Mouse (Mus musculus) adrenal gland, adult (tissue): ENCODE data around the gene Chst3.

Source experiments
- DNase-seq, 2 experiments: peaks; one replicate each; pipeline ENCODE4 v3.0.0; 2022 to 2023; ENCODE audit warnings: low spot score in 1 of 2; ENCODE audit not compliant: inconsistent age in 2 of 2

The Chst3 gene

GRCm38 (mm10) chr10:60218591-60219499 is at the start of gene Chst3:
Chst3 (minus strand) TSS chr10:60219260.
- DNase-seq, result peak; percentile 51 to 74

GRCm38 (mm10) chr10:60268738-60269137 is 49.7 kb upstream of the Chst3 start:
- DNase-seq, result peak in 1 of 2 experiments; percentile 36

DNA sequence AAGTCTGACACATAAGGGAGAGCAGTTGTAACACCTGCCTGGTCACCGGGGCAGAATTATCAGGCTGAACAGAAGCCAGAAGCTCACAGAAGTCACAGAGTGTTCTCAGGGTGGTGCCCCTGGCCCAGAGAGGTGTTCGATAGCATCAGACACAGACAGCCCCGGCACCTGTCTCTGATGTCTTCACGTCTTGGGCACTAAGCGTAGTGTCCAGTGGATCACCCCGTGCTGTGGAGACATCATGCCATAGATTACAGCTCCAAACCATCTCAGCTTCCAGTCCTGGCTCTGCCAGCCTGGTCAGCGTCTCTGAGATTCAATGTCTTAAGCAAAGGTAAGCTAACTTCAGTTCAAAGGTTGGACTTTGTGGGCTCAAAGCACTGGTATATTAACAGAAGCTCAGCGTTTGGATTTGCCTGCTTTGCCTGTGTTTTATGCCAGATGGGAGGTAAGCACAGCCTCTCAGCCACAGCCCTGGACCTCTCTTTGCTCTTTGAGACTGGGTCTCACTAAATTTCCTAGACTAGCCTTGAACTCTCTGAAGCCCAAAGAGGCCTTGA is 47.9 kb upstream of the Chst3 start:
- DNase-seq, result peak in 1 of 2 experiments; percentile 40

GRCm38 (mm10) chr10:60265252-60265651 is 46.2 kb upstream of the Chst3 start:
- peak in 1 of 2 experiments; percentile 78 for DNase-seq

DNA sequence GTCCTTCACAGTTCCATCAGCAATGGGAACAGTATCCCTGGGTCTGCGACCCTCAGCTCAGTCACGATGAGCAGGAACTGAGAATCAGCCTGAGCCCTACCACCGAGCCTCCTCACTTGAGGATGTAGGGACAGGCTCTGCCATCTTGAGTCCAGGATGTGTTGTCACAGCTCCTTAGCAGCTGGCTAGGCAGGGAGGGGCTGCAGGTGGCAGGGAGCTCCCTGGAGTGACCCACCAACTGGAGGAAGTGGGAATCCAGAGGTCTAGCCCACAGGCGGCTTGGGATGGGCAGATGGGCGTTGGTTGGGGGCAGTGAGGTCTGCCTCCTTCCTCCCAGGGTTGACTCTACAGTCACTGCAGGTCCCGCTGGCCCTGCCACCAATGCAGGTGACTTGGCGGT is 44.3 kb upstream of the Chst3 start:
- peak in 1 of 2 experiments; percentile 43 for DNase-seq

GRCm38 (mm10) chr10:60262386-60262785 is 43.3 kb upstream of the Chst3 start:
- peak; percentile 97 for DNase-seq

- peak in 1 of 2 experiments; percentile 53 for DNase-seq
Observed at GRCm38 (mm10) chr10:60261530-60261929, 42.5 kb upstream of the Chst3 start.

DNA sequence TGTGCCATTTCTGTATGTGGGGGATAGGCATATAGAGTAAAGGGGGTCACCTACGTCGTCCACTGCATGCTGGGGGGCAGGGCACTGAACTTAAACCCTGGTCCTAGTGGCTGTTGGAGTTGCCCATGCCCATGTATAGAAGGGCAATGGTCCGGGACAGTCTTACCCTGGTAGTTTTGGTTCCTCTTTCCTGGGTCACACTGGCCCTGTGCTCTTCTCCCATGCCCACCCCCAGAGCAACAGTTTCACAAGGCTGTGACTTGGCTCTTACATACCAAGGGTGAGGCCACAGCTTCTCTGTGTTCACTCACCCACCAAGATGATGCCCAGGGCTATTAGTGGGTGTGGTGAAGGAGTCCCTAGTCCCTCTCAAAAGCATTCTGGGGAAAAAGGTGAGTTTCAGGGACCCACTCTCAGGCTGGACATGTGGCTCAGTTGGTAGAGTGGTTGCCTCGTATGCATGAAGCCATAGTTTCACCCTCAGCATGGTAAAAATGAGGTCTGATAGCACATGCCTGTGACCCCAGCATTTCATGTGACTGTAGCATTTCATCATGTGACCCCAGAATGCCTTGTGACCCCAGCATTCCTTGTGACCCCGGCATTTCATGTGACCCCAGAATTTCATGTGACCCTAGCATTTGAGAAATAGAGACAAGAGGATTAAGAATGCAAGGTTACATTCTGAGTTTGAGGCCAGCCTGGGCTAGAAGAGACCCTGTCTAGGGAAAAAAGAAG is 41.7 kb upstream of the Chst3 start:
- DNase-seq, result peak in 1 of 2 experiments; percentile 53

DNA sequence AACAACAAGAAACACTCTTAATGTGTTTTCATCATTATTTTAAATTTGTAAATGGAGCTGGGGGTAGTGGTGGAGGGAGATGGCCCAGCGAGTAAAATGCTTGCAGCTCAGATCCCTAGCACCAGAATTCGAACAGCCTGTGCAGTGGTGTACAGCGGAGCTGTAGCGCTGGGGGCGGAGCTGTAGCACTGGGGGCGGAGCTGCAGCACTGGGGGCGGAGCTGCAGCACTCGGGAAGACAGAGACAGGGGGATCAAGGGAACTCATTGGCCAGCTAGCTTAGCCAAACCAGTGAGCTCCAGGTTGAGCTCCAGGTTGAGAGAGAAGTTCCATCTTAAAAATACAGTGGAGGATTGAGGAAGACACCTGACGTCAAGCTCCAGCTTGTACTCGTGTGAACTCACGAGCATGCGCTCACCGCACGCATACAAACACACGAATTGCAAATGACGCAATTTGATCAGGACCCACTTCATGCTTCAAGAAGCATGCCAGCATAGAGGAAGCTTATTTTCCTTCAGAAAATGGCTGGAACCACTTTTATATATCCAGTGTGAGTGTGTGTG is 38.3 kb upstream of the Chst3 start:
- DNase-seq, result no peak

DNA sequence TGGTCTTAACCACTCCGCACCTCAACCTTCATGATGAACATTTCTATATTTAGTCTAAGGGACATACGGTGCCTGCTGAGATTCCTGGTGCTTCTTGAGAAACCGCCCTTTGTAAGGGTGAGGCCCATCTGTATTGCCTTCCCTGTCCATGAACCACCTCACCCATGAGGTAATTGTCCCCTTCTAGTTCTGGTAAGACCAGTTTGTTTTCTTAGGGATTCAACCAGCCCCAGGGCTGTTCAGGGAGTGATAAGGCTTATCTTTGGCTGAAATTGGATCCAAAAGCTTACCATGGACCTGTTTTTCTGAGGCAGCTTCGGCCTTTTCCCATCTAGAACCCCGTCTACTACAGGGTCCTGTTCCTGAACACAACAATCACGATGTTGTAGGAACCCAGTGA is 37.0 kb upstream of the Chst3 start:
- DNase-seq, result no peak

DNA sequence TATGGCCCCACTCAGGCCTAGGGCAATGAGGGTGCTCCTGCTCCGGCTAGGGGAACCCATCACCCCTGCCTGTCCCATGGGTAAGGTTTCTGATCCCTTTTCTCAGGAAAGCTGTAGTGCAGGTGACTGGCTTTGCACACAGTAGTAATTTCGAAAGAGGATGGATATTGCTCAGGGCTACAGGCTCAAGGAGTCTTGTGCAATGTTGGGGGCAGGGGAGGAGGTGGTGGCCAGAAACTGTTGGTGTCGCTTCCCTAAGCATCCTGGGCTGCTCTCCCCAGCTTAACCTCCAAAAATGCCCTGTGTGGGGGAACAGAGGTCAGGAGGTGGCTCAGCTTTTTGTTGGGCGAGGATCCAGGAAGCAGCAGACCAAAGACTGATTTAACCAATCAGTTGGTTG is 33.5 kb upstream of the Chst3 start:
- peak in 1 of 2 experiments; percentile 74 for DNase-seq

DNA sequence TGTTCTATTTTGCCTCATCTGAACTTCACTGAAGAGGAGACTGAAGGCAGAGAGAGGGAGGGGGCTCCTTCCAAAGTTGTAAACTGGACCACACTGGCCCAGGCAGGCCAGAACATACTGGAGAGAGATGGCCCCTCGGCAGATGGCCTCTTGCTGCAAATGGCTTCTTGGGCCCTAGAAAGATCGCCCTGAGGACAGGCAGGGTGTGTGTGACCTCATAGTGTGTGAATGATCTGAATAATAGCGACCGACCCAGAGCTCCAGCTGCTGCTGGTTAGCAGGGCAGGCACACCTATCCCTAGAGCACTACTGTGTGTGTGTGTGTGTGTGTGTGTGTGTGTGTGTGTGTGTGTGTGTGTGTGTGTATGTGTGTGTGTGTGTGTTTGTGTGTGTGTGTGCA is 33.1 kb upstream of the Chst3 start:
- DNase-seq, result no peak

GRCm38 (mm10) chr10:60250426-60250965 is 31.4 kb upstream of the Chst3 start:
- no peak for DNase-seq

GRCm38 (mm10) chr10:60248345-60248744 is 29.3 kb upstream of the Chst3 start:
- peak; percentile 55 to 75 for DNase-seq

- DNase-seq, result peak; percentile 64 to 89
Observed at GRCm38 (mm10) chr10:60246519-60246918, 27.5 kb upstream of the Chst3 start.

GRCm38 (mm10) chr10:60245635-60246034 is 26.6 kb upstream of the Chst3 start:
- peak in 1 of 2 experiments; percentile 19 for DNase-seq

- DNase-seq, result peak; percentile 85 to 98
Observed at GRCm38 (mm10) chr10:60245041-60245440, 26.0 kb upstream of the Chst3 start.

DNA sequence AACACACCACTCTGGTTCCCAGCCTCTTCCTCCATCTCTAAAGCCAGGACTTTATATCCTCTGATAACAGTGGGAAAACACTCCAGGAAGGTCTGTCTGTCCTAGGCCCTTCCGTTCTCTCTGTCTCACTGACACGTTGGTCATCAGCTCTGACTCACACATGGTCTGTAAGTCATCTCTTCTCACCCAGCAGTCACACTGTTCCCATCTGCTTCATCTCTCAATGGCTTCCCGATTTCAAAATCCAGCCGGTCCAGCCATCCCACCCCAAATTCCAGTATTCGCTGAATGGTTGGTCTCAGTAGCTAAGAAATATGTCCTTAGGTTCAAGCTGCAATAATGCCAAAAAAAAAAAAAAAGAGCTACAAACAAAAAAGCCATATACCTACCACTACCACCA is 24.9 kb upstream of the Chst3 start:
- no peak for DNase-seq

GRCm38 (mm10) chr10:60240416-60240815 is 21.4 kb upstream of the Chst3 start:
- DNase-seq, result no peak

DNA sequence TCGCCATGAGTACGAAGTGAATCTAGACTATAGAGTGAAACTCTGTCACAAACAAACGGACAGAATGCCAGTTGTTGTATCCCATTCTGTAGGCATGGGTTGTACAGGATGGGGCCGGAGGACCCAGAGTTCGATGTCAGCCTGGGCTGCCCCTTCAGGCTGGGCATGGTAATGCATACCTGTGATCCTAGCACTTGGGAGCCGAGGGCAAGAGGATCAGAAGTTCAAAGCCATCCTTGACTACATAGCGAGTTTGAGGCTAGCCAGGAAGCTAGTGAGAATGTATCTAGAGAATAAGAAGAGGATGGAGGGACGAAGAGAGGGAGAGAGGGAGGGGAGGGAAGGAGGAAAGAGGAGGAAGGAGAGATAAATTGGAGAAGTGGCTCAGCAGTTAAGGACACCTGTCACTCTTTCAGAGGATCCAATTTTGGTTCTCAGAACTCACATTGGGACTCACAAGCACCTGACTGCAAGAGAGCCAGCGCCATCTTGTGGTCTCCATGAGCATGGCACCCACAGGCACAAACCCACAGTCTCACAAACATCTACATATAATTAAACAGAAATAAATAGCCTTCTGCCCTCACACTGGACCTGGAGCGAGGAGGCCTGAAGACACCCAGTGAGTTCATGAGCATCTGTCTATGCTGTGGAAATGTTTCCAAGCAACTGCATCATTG is 18.6 kb upstream of the Chst3 start:
- peak; percentile 66 to 89 for DNase-seq
